Mouse (Mus musculus) Patski (cell line): ENCODE measurements around the gene Rhbdd2. TPM values are rescaled to one million over a fixed set of nuclear protein-coding genes. Genes with fewer than 3 reads are reported as not detected.
A peak's percentile ranks its signal among the peaks of the same experiment; 100 is the strongest.
"Not testable (repeated sequence)": the region's sequence is repeated elsewhere in the genome, so short reads cannot be mapped to it uniquely, and the experiment has no call there.

Experiments
- ATAC-seq: fragments of 100-300 bp; one replicate; pipeline ENCODE4 v1.8.0; 2021
- CTCF ChIA-PET: fragments of 350-600 bp; sonication (Branson Sonifier 250); formaldehyde crosslinking; loops from one replicate; lab custom pipeline; 2022; ENCODE audit warnings: inconsistent platforms; lab: Charles Lee
- POLR2A ChIA-PET: fragments of 350-600 bp; sonication (Branson Sonifier 250); formaldehyde crosslinking; loops from one replicate; lab custom pipeline; 2022; ENCODE audit warnings: antibody characterized with exemption, inconsistent platforms; lab: Charles Lee
- DNase-seq: peaks from one replicate; pipeline ENCODE4 v3.0.0-alpha.2; 2011; ENCODE audit warnings: low read depth, low spot score
- H3K27me3 ChIP-seq: fragments of 371-371 bp; one replicate; pipeline ENCODE4 v1.5.1; 2021
- CTCF ChIP-seq: fragments of 100-300 bp; IDR thresholded peaks from one replicate; pipeline ENCODE4 v1.5.1; 2021
- in situ Hi-C: fragments of 300-500 bp; cut with MboI; formaldehyde crosslinking; loops from 3 replicates; pipeline ENCODE4 v1.11.1; 2018; ENCODE audit warnings: low pct_unique_long_range_greater_than_20kb, mixed read lengths
- polyA plus RNA-seq: library from polyadenylated mRNA; unstranded; gene quantifications from one replicate; pipeline ENCODE4 v1.2.3, GENCODE M21; 2021

Rhbdd2 gene
- 36.7 TPM for polyA plus RNA-seq

GRCm38 (mm10) chr5:135632117-135632796 is at the start of gene Rhbdd2:
Gene Rhbdd2 (plus strand): TSS chr5:135632618.
- DNase-seq (peak; percentile 67), ATAC-seq (peak; percentile 93)
- ChIA-PET POLR2A (interaction anchor here (0.9 kb wide), 1 partner anchor 10 kb away, joined by 3 read pairs; no protein-coding TSS in a partner anchor), CTCF (no interaction called here)
- H3K27me3 ChIP-seq = no peaks in the 10 kb centered on the region
- in situ Hi-C loops = loop anchor here (5.0 kb wide), 1 partner anchor 55 kb away; no protein-coding TSS in a partner anchor
- TF ChIP-seq CTCF = no peak

GRCm38 (mm10) chr5:135585691-135586090 is 46.7 kb upstream of the Rhbdd2 start:
- H3K27me3 ChIP-seq = peaks cover 3% of the 10 kb centered on the region
- POLR2A ChIA-PET = no interaction called here
- CTCF ChIA-PET = interaction anchor here (1.2 kb wide), 1 partner anchor 30 kb away, joined by 3 read pairs; no protein-coding TSS in a partner anchor
- in situ Hi-C loops = no loop called here
- no peak for TF ChIP-seq CTCF
- DNase-seq (no peak), ATAC-seq (no peak)

DNA sequence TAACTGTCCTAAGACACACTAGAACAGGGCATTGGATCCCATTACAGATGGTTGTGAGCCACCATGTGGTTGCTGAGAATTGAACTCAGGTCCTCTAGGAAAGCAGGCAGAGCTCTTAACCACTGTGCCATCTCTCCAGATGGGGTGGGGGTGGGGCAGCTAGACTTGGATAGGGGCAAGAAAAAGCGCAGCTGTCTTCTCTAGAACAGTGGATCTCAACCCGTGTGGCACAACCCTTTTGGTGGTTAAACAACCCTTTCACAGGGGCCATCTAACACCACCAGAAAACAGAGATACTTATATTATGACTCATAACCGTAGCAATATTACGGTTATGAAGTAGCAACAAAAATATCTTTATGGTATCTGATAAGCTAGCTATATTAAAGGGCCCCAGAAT is 44.7 kb upstream of the Rhbdd2 start:
- H3K27me3 ChIP-seq = peaks cover 11% of the 10 kb centered on the region
- CTCF ChIA-PET = no interaction called here
- ATAC-seq = no peak
- in situ Hi-C loops = no loop called here
- TF ChIP-seq CTCF = no peak
- DNase-seq = no peak
- POLR2A ChIA-PET = no interaction called here

DNA sequence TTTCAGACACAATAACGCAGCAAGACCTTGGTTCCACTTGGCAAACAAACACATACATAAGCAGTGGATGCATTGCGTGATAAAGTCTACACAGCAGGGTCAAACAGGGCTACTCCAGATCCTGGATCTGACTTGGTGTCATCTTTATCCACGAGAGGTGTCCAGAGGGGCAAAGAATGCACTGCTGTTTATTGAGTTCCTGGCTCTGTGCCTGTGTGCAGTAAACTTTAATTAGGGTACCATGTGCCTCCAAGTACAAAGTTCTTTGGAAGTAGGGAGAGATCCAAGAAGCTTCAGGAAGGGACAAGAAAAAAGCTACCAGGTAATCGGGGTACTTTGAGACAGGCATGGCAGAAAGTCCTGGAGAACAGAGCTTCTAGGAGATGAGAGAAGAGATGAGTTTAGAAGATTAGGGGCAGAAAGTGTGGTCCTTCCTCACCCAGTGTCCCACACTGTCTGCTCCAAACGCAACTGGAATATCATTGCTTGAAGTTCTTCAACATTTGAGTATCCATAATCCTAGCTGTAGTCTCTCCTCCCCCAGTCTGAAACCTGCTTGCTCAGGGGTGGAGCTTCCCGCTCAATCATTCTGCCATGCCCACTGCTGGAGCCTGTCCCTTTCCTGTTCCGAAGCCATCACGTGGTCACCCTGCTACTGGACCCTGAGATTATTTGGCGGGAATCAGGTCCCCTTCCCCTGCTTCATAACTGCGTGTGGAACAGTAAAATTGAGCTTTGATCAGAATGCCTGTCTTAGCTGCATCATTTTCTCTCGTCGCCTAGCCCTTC is 42.2 kb upstream of the Rhbdd2 start:
- DNase-seq (no peak), ATAC-seq (no peak)
- ChIA-PET CTCF (interaction anchor here (1.0 kb wide), 1 partner anchor 26 kb away, joined by 3 read pairs; no protein-coding TSS in a partner anchor), POLR2A (no interaction called here)
- peaks cover 9% of the 10 kb centered on the region for H3K27me3 ChIP-seq
- no peak for TF ChIP-seq CTCF
- in situ Hi-C loops = no loop called here

- DNase-seq, POLR2A ChIA-PET, CTCF ChIA-PET, ATAC-seq: not testable (repeated sequence)
- peaks cover 12% of the 10 kb centered on the region for H3K27me3 ChIP-seq
- in situ Hi-C loops = loop anchor here (5.0 kb wide), 1 partner anchor 47 kb away; no protein-coding TSS in a partner anchor
Measured at GRCm38 (mm10) chr5:135604643-135605042, 27.8 kb upstream of the Rhbdd2 start.

- POLR2A ChIA-PET, CTCF ChIA-PET, ATAC-seq, in situ Hi-C loops, H3K27me3 ChIP-seq, DNase-seq: not testable (repeated sequence)
Measured at GRCm38 (mm10) chr5:135606717-135607116, 25.7 kb upstream of the Rhbdd2 start.

DNA sequence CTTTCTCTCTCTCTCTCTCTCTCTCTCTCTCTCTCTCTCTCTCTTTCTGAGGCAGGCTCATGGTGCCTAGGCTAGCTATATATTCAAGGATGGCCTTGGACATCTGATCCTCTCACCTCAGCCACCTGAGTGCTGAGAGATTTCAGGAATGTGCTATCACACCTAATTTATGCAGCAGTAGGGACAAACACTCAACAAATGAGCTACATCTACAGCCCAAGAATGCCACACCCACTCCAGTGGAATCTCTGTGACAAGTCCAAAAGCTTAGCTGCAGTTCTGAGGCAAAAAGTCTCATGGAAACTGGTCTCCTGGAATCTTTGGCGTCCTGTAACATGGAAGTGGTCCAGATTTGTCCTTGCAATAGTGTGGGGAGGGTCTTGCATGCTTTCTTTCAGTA is 24.8 kb upstream of the Rhbdd2 start:
- ATAC-seq = no peak
- DNase-seq = no peak
- in situ Hi-C loops = no loop called here
- ChIA-PET CTCF (no interaction called here), POLR2A (no interaction called here)
- H3K27me3 ChIP-seq = no peaks in the 10 kb centered on the region
- TF ChIP-seq CTCF = no peak

DNA sequence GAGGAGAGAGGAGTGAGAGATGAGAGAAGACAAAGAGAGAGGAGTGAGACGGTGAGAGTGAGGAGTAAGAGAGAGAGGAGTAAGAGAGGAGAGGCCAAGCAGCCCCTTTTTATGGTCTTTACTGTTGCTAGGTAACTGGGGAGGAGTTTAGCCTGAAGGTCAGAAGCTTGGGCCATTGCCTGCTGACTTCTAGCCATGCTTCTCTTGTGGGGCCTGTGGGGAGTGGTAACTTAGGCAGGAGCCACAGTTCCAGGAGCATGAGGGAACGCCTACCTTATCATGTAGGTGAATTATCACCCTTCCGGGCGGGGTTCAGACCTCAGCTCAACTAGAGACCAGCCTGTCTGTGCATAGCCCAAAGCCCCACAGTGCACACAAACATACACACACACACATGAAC is 22.6 kb upstream of the Rhbdd2 start:
- no peak for DNase-seq
- CTCF ChIA-PET = no interaction called here
- POLR2A ChIA-PET = no interaction called here
- H3K27me3 ChIP-seq = no peaks in the 10 kb centered on the region
- in situ Hi-C loops = loop anchor here (5.0 kb wide), 1 partner anchor 202 kb away; no protein-coding TSS in a partner anchor
- TF ChIP-seq CTCF = no peak
- ATAC-seq = no peak

DNA sequence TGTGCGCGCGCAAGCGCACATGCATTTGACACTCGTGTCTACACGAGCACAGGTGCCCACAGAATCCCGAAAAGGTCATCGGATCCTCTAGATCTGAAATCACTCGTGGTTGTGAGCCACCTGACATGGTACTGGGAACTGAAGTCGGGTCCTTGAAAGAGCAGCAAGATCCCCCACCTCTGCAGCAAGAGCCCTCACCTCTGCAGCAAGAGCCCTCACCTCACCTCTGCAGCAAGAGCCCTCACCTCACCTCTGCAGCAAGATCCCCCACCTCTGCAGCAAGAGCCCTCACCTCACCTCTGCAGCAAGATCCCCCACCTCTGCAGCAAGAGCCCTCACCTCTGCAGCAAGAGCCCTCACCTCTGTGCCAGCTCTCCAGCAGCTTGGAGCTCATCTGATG is 12.7 kb upstream of the Rhbdd2 start:
- ATAC-seq, POLR2A ChIA-PET, H3K27me3 ChIP-seq, DNase-seq: not testable (repeated sequence)
- CTCF ChIA-PET = interaction anchor here (2.2 kb wide), 1 partner anchor 11 kb away, joined by 11 read pairs; no protein-coding TSS in a partner anchor
- in situ Hi-C loops = loop anchor here (5.0 kb wide), 2 partner anchors 148 to 228 kb away; no protein-coding TSS in a partner anchor

DNA sequence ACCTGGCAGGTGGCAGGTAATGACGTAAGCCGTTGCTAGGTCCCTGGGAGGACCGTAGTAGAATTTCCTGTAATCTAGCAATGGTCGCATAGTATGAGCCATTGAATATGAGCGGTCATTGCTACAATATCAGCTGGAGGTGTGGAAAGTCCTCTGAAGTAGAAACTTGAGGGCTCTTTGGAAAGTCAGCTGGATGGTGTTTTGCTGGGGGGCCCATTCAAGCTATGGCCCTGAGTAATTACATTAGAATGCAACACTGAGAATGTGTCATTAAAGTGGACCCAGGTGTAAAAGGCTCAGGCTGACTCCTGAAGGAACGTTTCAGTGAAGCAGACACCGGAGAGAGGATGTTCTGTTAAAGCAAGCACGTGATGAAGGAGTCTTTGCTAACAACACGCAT is 11.9 kb upstream of the Rhbdd2 start:
- DNase-seq = no peak
- in situ Hi-C loops = no loop called here
- ChIA-PET CTCF (interaction anchor here (1.0 to 2.2 kb wide), 2 partner anchors 10 to 143 kb away, joined by 3 to 11 read pairs; no protein-coding TSS in a partner anchor), POLR2A (no interaction called here)
- H3K27me3 ChIP-seq = no peaks in the 10 kb centered on the region
- no peak for TF ChIP-seq CTCF
- ATAC-seq = no peak

GRCm38 (mm10) chr5:135621725-135622124 is 10.7 kb upstream of the Rhbdd2 start:
- no peaks in the 10 kb centered on the region for H3K27me3 ChIP-seq
- DNase-seq (no peak), ATAC-seq (no peak)
- in situ Hi-C loops = no loop called here
- no peak for TF ChIP-seq CTCF
- ChIA-PET CTCF (interaction anchor here (2.2 kb wide), 1 partner anchor 9 kb away, joined by 11 read pairs; no protein-coding TSS in a partner anchor), POLR2A (no interaction called here)
